Mouse (Mus musculus) hindbrain, embryonic 10.5 days (tissue): ENCODE data around the gene Vpreb1. TPM values are rescaled to one million over a fixed set of nuclear protein-coding genes. Genes with fewer than 3 reads are reported as not detected.
"Not testable (repeated sequence)": the region's sequence is repeated elsewhere in the genome, so short reads cannot be mapped to it uniquely, and the experiment has no call there.

ENCODE experiments used
- DNase-seq: peaks from one replicate; pipeline ENCODE4 v3.0.0-alpha.2; 2017; ENCODE audit warnings: low spot score
- H3K27ac ChIP-seq: fragments of 300-500 bp; sonication (generic); 2 replicates; pipeline ENCODE4 v1.5.1; 2016; ENCODE audit warnings: mild to moderate bottlenecking, moderate library complexity
- H3K27me3 ChIP-seq: fragments of 300-500 bp; sonication (generic); 2 replicates; pipeline ENCODE4 v1.6.1; 2016; ENCODE audit warnings: mild to moderate bottlenecking; ENCODE audit not compliant: poor library complexity, insufficient read depth, severe bottlenecking
- H3K36me3 ChIP-seq: fragments of 300-500 bp; sonication (generic); 2 replicates; pipeline ENCODE4 v1.6.1; 2016; ENCODE audit warnings: mild to moderate bottlenecking, moderate library complexity
- H3K4me1 ChIP-seq: fragments of 300-500 bp; sonication (generic); replicated peaks from 2 replicates; pipeline ENCODE4 v1.6.1; 2016; ENCODE audit warnings: mild to moderate bottlenecking
- H3K4me3 ChIP-seq: fragments of 300-500 bp; sonication (generic); 2 replicates; pipeline ENCODE4 v1.5.1; 2016; ENCODE audit warnings: mild to moderate bottlenecking, moderate library complexity
- H3K9me3 ChIP-seq: fragments of 300-500 bp; sonication (generic); 2 replicates; pipeline ENCODE4 v1.6.1; 2016; ENCODE audit warnings: mild to moderate bottlenecking, moderate library complexity
- WGBS: fragments of 180-500 bp; shearing (Covaris S2); methylation state at CpG from one replicate; pipeline ENCODE4 v1.1.7; 2016; 5-methylcytosine and 5-hydroxymethylcytosine counted together
- polyA plus RNA-seq: library from polyadenylated mRNA; unstranded; fragments of >200 nt; fragmentation: Nextera tagmentation; extraction: Ambion mirVana; gene quantifications from 2 replicates; pipeline ENCODE4 v1.2.1, GENCODE M21; 2016

Vpreb1 gene
- polyA plus RNA-seq, 1 experiment from 2014 or later = 1.7 TPM

DNA sequence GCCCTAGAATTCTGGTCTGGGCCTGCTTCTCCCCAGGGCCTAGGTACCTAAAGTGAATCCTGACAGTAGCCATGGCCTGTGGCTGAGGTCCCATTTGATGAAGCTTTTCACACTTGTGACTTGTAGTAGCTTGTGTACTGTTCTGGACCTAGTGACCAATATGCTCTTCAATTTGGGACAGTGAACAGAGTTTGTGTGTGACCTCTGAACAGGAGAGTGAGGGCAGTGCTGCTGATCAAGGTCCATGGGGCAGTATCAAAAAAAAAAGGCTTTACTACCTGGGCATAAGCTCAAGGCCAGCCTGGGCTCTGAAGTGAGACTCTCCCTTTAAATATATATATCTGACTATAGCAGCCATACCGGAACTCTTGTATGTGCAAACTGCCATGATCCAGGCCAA lies 17.7 kb upstream of the Vpreb1 start:
- WGBS = 92% methylated on average over 1 of the region's 1 CpGs
- no peaks in the 10 kb centered on the region for H3K27me3 ChIP-seq
- no peak for DNase-seq
- no peaks in the 10 kb centered on the region for H3K4me1 ChIP-seq
- no peak overlapping the region for H3K4me3 ChIP-seq
- H3K9me3 ChIP-seq = no peaks in the 10 kb centered on the region
- no peak overlapping the region for H3K27ac ChIP-seq
- peaks cover 100% of the 10 kb centered on the region for H3K36me3 ChIP-seq

GRCm38 (mm10) chr16:16879025-16879424 lies 8.4 kb upstream of the Vpreb1 start:
- no peak for DNase-seq
- no peaks in the 10 kb centered on the region for H3K4me1 ChIP-seq
- peaks cover 97% of the 10 kb centered on the region for H3K36me3 ChIP-seq
- WGBS = 90% methylated on average over 5 of the region's 5 CpGs
- H3K27ac ChIP-seq = no peak overlapping the region
- no peak overlapping the region for H3K4me3 ChIP-seq
- H3K9me3 ChIP-seq = peaks cover 10% of the 10 kb centered on the region; the same call in 1 of the 2 replicates
- H3K27me3 ChIP-seq = no peaks in the 10 kb centered on the region

GRCm38 (mm10) chr16:16870241-16870616 lies 414 bp downstream of the Vpreb1 start:
- Histone ChIP-seq H3K27me3 (no peaks in the 10 kb centered on the region), H3K9me3 (no peaks in the 10 kb centered on the region), H3K36me3 (peaks cover 9% of the 10 kb centered on the region), H3K4me1 (peaks cover 14% of the 10 kb centered on the region), H3K4me3 (peak overlapping the region; percentile 88), H3K27ac (peak overlapping the region; percentile 96)
- DNase-seq = no peak
- WGBS = 39% methylated on average over 7 of the region's 7 CpGs

DNA sequence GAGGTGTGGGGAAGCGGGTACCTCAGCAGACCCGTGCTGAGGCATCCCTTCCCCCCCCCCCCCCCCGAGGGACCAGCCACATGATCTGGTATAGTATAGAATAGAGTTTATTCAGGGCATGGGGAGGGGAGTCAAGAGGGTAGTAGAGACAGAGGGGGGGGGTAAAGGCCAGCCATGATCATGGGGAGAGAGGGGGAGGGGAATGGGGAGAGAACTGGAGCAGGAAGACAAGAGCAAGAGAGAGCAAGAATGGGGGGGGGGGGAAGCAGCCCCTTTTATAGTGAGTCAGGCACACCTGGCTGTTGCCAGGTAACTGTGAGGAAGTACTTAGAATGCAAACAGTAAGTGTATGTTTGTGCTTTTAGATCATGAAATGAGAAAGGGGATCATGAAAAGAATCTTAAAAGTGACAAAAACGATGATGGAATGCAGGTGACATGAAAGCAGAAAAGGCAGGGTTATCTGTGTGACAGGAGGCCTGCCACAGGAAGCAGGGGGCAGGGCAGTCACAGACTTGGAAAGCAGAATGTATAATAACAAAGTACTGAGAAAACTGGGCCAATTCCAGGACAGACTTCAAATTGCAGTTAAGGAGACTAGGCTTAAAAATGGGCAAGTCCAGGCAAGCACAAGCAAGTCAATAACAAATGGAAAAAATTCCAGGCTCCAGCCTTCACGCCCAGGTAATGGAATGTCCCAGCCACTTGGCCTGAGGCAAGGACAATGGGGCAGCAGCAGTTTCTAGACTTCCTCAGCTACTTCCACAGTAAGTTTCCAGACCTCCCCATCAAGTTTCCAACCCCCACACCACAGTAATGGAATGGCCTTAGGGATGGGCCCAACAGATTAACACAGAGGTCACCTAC lies 4.7 kb downstream of the Vpreb1 start:
- no peaks in the 10 kb centered on the region for H3K27me3 ChIP-seq
- no peak overlapping the region for H3K27ac ChIP-seq
- no peaks in the 10 kb centered on the region for H3K9me3 ChIP-seq
- DNase-seq = no peak
- WGBS = 50% methylated on average over 5 of the region's 5 CpGs
- H3K36me3 ChIP-seq = no peaks in the 10 kb centered on the region
- H3K4me3 ChIP-seq = no peak overlapping the region
- no peaks in the 10 kb centered on the region for H3K4me1 ChIP-seq

GRCm38 (mm10) chr16:16865217-16865616 lies 5.4 kb downstream of the Vpreb1 start:
- Histone ChIP-seq H3K36me3 (no peaks in the 10 kb centered on the region), H3K9me3 (no peaks in the 10 kb centered on the region), H3K27ac (no peak overlapping the region), H3K4me3 (no peak overlapping the region), H3K27me3 (no peaks in the 10 kb centered on the region), H3K4me1 (no peaks in the 10 kb centered on the region)
- no peak for DNase-seq

GRCm38 (mm10) chr16:16863978-16864377 lies 6.7 kb downstream of the Vpreb1 start, which contains the start of gene Igll1:
Gene Igll1, minus strand, starts transcription at chr16:16863985.
- H3K4me3 ChIP-seq = no peak within 1 kb of the TSS
- WGBS = 73% methylated on average over 2 of the region's 2 CpGs
- no peak for DNase-seq
- no peaks in the 10 kb centered on the region for H3K9me3 ChIP-seq
- H3K27me3 ChIP-seq = no peaks in the 10 kb centered on the region
- no peak within 1 kb of the TSS for H3K27ac ChIP-seq
- no peaks in the 10 kb centered on the region for H3K4me1 ChIP-seq
- H3K36me3 ChIP-seq = no peaks in the 10 kb centered on the region

DNA sequence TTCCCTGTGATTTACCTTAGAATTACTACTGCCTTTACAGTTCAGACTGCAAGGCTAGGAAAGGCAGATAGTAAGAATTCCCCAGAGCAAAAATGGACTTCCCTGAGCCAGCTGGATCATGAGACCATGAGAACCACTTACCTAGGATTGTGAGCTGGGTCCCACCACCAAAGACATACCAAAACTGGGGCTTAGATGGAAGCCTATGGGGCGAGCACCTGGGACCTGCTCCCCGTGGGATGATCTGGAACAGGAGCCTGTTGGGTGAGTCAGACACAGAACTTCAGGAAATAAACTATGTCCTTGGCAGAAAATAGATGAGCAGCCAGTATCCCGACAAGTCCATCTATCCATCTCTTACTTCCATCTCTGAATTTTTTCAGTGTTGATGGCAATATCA lies 8.4 kb downstream of the Vpreb1 start:
- Histone ChIP-seq H3K4me3 (no peak overlapping the region), H3K36me3 (no peaks in the 10 kb centered on the region), H3K4me1 (no peaks in the 10 kb centered on the region), H3K9me3 (no peaks in the 10 kb centered on the region), H3K27ac (no peak overlapping the region), H3K27me3 (no peaks in the 10 kb centered on the region)
- DNase-seq = no peak
- WGBS = 75% methylated on average over 3 of the region's 3 CpGs

- no peaks in the 10 kb centered on the region for H3K4me1 ChIP-seq
- H3K27me3 ChIP-seq = no peaks in the 10 kb centered on the region
- H3K9me3 ChIP-seq = no peaks in the 10 kb centered on the region
- 76% methylated on average over 13 of the region's 13 CpGs for WGBS
- H3K27ac ChIP-seq = no peak overlapping the region
- no peak overlapping the region for H3K4me3 ChIP-seq
- no peak for DNase-seq
- H3K36me3 ChIP-seq = no peaks in the 10 kb centered on the region
Measured at GRCm38 (mm10) chr16:16856731-16857476, 13.7 kb downstream of the Vpreb1 start.

DNA sequence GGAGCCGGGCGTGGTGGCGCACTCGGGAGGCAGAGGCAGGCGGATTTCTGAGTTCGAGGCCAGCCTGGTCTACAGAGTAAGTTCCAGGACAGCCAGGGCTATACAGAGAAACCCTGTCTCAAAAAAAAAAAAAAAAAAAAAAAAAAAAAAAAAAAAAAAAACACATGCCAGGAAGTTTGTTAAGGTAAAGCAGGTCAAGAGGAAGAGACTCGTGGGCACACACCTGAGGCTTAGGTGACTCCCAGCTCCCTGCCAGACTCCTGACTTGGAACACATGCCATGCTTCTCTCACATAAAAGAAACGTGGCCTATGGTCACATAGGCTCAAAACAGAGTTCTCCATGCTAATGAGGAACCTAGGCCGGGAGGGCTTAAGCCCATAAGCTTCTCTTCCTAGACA lies 14.6 kb downstream of the Vpreb1 start:
- not testable (repeated sequence) for H3K27ac ChIP-seq, H3K36me3 ChIP-seq, H3K4me3 ChIP-seq, H3K27me3 ChIP-seq, H3K4me1 ChIP-seq, DNase-seq, H3K9me3 ChIP-seq
- 82% methylated on average over 9 of the region's 9 CpGs for WGBS

GRCm38 (mm10) chr16:16855541-16855940 lies 15.1 kb downstream of the Vpreb1 start:
- no peak overlapping the region for H3K27ac ChIP-seq
- 0 out of 2 replicates have a peak, but pooled peaks cover 4% of the 10 kb centered on the region for H3K9me3 ChIP-seq
- no peaks in the 10 kb centered on the region for H3K27me3 ChIP-seq
- no peaks in the 10 kb centered on the region for H3K36me3 ChIP-seq
- no peak for DNase-seq
- H3K4me3 ChIP-seq = no peak overlapping the region
- no peaks in the 10 kb centered on the region for H3K4me1 ChIP-seq
- 97% methylated on average over 1 of the region's 1 CpGs for WGBS

GRCm38 (mm10) chr16:16854836-16855235 lies 15.8 kb downstream of the Vpreb1 start:
- Histone ChIP-seq H3K4me3 (no peak overlapping the region), H3K36me3 (no peaks in the 10 kb centered on the region), H3K27me3 (no peaks in the 10 kb centered on the region), H3K9me3 (0 out of 2 replicates have a peak, but pooled peaks cover 4% of the 10 kb centered on the region), H3K4me1 (no peaks in the 10 kb centered on the region), H3K27ac (no peak overlapping the region)
- 36% methylated on average over 6 of the region's 6 CpGs for WGBS
- peak; percentile 12 for DNase-seq

GRCm38 (mm10) chr16:16852411-16852810 lies 18.2 kb downstream of the Vpreb1 start:
- Histone ChIP-seq H3K27me3 (no peaks in the 10 kb centered on the region), H3K27ac (no peak overlapping the region), H3K4me1 (no peaks in the 10 kb centered on the region), H3K36me3 (no peaks in the 10 kb centered on the region), H3K4me3 (no peak overlapping the region), H3K9me3 (0 out of 2 replicates have a peak, but pooled peaks cover 4% of the 10 kb centered on the region)
- 86% methylated on average over 3 of the region's 3 CpGs for WGBS
- no peak for DNase-seq

GRCm38 (mm10) chr16:16849196-16849595 lies 21.4 kb downstream of the Vpreb1 start:
- H3K4me3 ChIP-seq = no peak overlapping the region
- no peaks in the 10 kb centered on the region for H3K27me3 ChIP-seq
- no peaks in the 10 kb centered on the region for H3K4me1 ChIP-seq
- 0 out of 2 replicates have a peak, but pooled peaks cover 4% of the 10 kb centered on the region for H3K9me3 ChIP-seq
- no peak for DNase-seq
- H3K36me3 ChIP-seq = no peaks in the 10 kb centered on the region
- no peak overlapping the region for H3K27ac ChIP-seq
